Mouse (Mus musculus) layer of hippocampus, adult 9-11 months (tissue): ENCODE data around the gene Btg1-ps1.
"Not testable (repeated sequence)": the region's sequence is repeated elsewhere in the genome, so short reads cannot be mapped to it uniquely, and the experiment has no call there.

Experiments
- DNase-seq: peaks from one replicate; pipeline ENCODE4 v3.0.0; 2022

Gene Btg1-ps1

GRCm38 (mm10) chrX:38018597-38018996, at the start of gene Btg1-ps1:
Gene Btg1-ps1, minus strand, starts transcription at chrX:38018815.
- not testable (repeated sequence) for DNase-seq

- DNase-seq: no peak
Observed at GRCm38 (mm10) chrX:38066175-38066574, 47.6 kb upstream of the Btg1-ps1 start, which contains the start of gene Rhox10. Gene Rhox10, plus strand, starts transcription at chrX:38066475.

- no peak for DNase-seq
Observed at GRCm38 (mm10) chrX:38061544-38061943, 42.9 kb upstream of the Btg1-ps1 start.

GRCm38 (mm10) chrX:38043014-38043413, 24.4 kb upstream of the Btg1-ps1 start, which contains the start of gene Btg1-ps2:
Gene Btg1-ps2, minus strand, starts transcription at chrX:38043114.
- DNase-seq: not testable (repeated sequence)

- DNase-seq: no peak
Observed at GRCm38 (mm10) chrX:38039666-38040065, 21.1 kb upstream of the Btg1-ps1 start.

GRCm38 (mm10) chrX:38033841-38034240, 15.2 kb upstream of the Btg1-ps1 start:
- no peak for DNase-seq

- no peak for DNase-seq
Observed at GRCm38 (mm10) chrX:38008756-38009155, 9.9 kb downstream of the Btg1-ps1 start.
